Mouse (Mus musculus) olfactory bulb, adult 2 months (tissue): ENCODE data around the gene Tmc8. TPM values are rescaled to one million over a fixed set of nuclear protein-coding genes. Genes with fewer than 3 reads are reported as not detected.
A peak's percentile ranks its signal among the peaks of the same experiment; 100 is the strongest.

ENCODE experiments used
- H3K27ac ChIP-seq: fragments of 200-500 bp; 2 replicates; pipeline ENCODE4 v1.5.1; 2012; ENCODE audit warnings: low read depth, low read length; ENCODE audit not compliant: insufficient read depth
- H3K4me1 ChIP-seq: fragments of 200-500 bp; 2 replicates; pipeline ENCODE4 v1.6.1; 2012; ENCODE audit warnings: low read length; ENCODE audit not compliant: control insufficient read depth, insufficient read depth
- H3K4me3 ChIP-seq: fragments of 200-500 bp; 2 replicates; pipeline ENCODE4 v1.5.1; 2012; ENCODE audit warnings: mild to moderate bottlenecking, low read depth, low read length, moderate library complexity; ENCODE audit not compliant: insufficient read depth
- CTCF ChIP-seq: fragments of 200-500 bp; IDR thresholded peaks from 2 replicates; pipeline ENCODE4 v1.5.1; 2012; ENCODE audit warnings: low read depth, mild to moderate bottlenecking, low read length, moderate library complexity; ENCODE audit not compliant: insufficient read depth
- POLR2A ChIP-seq: fragments of 200-500 bp; IDR thresholded peaks from 2 replicates; pipeline ENCODE4 v1.6.1; 2012; ENCODE audit warnings: mild to moderate bottlenecking, low read depth, low read length, moderate library complexity; ENCODE audit not compliant: insufficient read depth
- WGBS: fragments of 180-500 bp; shearing (Covaris S2); methylation state at CpG from one replicate; pipeline ENCODE4 v1.1.7; 2018; 5-methylcytosine and 5-hydroxymethylcytosine counted together
- polyA plus RNA-seq: library from polyadenylated mRNA; stranded (reverse); fragments of >200 nt; gene quantifications from 2 replicates; pipeline ENCODE4 v1.2.4, GENCODE M21; 2012; ENCODE audit warnings: low replicate concordance; ENCODE audit not compliant: missing spikeins, insufficient read depth, insufficient read length

Tmc8 gene
- polyA plus RNA-seq, 1 experiment, result not detected

GRCm38 (mm10) chr11:117790286-117790685 is 8.4 kb downstream of the Tmc8 start:
- Histone ChIP-seq H3K27ac (no peak overlapping the region), H3K4me1 (no peaks in the 10 kb centered on the region), H3K4me3 (no peak overlapping the region)
- TF ChIP-seq POLR2A (no peak), CTCF (peak; percentile 47; the same call in 1 of the 2 replicates)
- WGBS, result 8% methylated on average over 14 of the region's 14 CpGs

DNA sequence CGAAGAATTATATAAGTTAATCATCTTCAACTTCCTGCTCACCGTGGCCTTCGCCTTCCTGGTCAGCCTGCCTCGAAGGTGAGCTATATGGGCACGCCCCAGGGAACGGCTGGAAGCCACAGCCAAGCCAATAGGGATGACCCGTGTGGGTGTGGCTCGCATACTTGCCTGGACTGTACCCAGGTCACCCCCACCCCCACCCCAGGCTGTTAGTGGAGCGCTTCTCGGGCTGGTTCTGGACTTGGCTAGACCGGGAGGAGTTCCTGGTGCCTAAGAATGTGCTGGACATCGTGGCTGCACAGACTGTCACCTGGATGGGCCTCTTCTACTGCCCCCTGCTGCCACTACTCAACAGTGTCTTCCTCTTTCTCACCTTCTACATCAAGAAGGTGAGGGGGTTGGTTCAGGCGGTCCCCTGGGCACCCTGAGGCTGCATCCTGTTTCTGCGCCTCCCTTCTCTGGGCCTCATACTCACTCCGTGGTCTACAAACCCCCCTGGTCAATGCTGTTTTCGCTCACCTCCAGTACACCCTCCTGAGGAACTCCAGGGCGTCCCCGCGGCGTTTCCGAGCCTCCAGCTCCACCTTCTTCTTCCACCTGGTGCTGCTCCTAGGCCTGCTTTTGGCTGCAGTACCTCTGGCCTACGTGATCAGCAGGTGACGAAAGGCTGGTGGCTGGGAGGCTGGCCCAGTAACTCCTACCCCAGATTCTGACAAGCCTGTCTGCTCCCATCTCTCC is 9.0 kb downstream of the Tmc8 start:
- no peaks in the 10 kb centered on the region for H3K4me1 ChIP-seq
- TF ChIP-seq POLR2A (no peak), CTCF (no peak)
- H3K4me3 ChIP-seq, result no peak overlapping the region
- H3K27ac ChIP-seq, result no peak overlapping the region
- 58% methylated on average over 23 of the region's 23 CpGs for WGBS

DNA sequence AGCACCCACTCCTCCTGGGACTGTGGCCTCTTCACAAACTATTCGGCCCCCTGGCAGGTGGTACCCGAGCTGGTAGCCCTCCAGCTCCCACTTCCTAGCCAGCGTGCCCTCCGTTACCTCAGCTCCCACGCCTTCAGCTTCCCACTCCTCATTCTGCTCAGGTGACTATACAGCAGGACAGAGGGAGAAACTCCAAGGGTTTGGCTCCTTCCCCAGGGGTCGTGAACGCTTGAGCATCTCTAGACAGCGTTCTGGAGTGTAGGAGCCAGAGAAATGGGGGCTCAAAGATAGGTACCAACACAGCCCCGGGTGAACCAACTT is 9.5 kb downstream of the Tmc8 start:
- Histone ChIP-seq H3K27ac (no peak overlapping the region), H3K4me3 (no peak overlapping the region), H3K4me1 (no peaks in the 10 kb centered on the region)
- TF ChIP-seq CTCF (no peak), POLR2A (no peak)
- 96% methylated on average over 9 of the region's 9 CpGs for WGBS

- H3K27ac ChIP-seq, result no peak overlapping the region
- TF ChIP-seq POLR2A (no peak), CTCF (no peak)
- no peak overlapping the region for H3K4me3 ChIP-seq
- 28% methylated on average over 22 of the region's 22 CpGs for WGBS
- no peaks in the 10 kb centered on the region for H3K4me1 ChIP-seq
These were observed 10.5 kb downstream of the Tmc8 start for GRCm38 (mm10) chr11:117792281-117792888.

- no peak overlapping the region for H3K4me3 ChIP-seq
- no peak for TF ChIP-seq CTCF
- no peak for TF ChIP-seq POLR2A
- no peak overlapping the region for H3K27ac ChIP-seq
- WGBS, result 77% methylated on average over 4 of the region's 4 CpGs
- H3K4me1 ChIP-seq, result no peaks in the 10 kb centered on the region
These were observed 12.2 kb downstream of the Tmc8 start for GRCm38 (mm10) chr11:117794035-117794551.

DNA sequence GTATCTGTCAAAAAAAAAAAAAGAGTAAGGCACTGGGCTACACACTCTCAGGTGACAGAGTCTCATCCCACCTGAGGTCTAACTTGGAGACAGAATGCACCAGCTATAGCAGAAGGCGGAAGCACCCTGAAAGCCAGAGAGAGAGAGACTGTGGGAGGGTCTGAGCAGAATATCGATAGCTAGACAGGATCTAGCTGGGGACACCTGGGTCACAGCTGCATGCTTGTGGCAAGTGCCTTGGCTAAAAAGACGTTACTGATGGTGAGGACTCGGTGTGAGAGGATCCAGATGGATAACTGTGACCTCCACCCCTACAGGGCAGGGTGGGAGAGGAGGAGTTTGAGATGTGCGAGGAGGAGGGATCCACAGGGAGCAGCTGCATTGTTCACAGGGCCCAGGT is 15.1 kb downstream of the Tmc8 start:
- Histone ChIP-seq H3K4me1 (no peaks in the 10 kb centered on the region), H3K4me3 (no peak overlapping the region), H3K27ac (no peak overlapping the region)
- WGBS, result 74% methylated on average over 5 of the region's 5 CpGs
- TF ChIP-seq CTCF (no peak), POLR2A (no peak)

- 90% methylated on average over 9 of the region's 9 CpGs for WGBS
- no peak within 1 kb of the TSS for H3K4me3 ChIP-seq
- no peaks in the 10 kb centered on the region for H3K4me1 ChIP-seq
- TF ChIP-seq CTCF (no peak), POLR2A (no peak)
- no peak within 1 kb of the TSS for H3K27ac ChIP-seq
These were observed 15.8 kb downstream of the Tmc8 start, which contains the start of gene 6030468B19Rik for GRCm38 (mm10) chr11:117797511-117798159. Gene 6030468B19Rik (plus strand): TSS chr11:117797660.

GRCm38 (mm10) chr11:117798160-117798541 is 16.3 kb downstream of the Tmc8 start:
- H3K4me1 ChIP-seq, result no peaks in the 10 kb centered on the region
- H3K4me3 ChIP-seq, result no peak overlapping the region
- no peak overlapping the region for H3K27ac ChIP-seq
- 89% methylated on average over 2 of the region's 2 CpGs for WGBS
- TF ChIP-seq CTCF, result no peak
- no peak for TF ChIP-seq POLR2A

DNA sequence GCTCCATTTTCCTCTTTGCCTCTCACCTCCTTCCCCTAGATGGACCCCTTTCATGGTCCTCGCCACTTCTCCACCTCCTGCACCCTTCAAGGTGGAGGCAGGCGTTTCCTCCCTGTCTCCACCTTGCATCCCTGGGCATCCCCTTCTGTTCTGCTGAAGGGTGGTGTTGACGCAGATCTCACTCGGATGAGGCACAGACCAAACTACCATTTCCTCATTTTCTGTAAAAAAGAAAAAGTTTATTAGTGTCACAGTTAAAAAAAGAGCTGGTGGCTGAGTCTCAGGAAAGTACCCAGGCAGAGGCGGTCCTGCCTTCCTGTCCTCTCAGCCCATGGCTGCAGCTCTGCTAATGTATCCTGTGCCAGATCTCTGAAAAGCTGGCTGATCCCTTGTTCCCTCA is 17.3 kb downstream of the Tmc8 start:
- H3K4me3 ChIP-seq, result no peak overlapping the region
- TF ChIP-seq CTCF (no peak), POLR2A (no peak)
- no peaks in the 10 kb centered on the region for H3K4me1 ChIP-seq
- 61% methylated on average over 5 of the region's 5 CpGs for WGBS
- H3K27ac ChIP-seq, result no peak overlapping the region
